Mouse (Mus musculus) olfactory bulb, adult 2 months (tissue): ENCODE measurements around the gene Slpi.

ENCODE experiments used
- CTCF ChIP-seq: fragments of 200-500 bp; IDR thresholded peaks from 2 replicates; pipeline ENCODE4 v1.5.1; 2012; ENCODE audit warnings: low read depth, mild to moderate bottlenecking, low read length, moderate library complexity; ENCODE audit not compliant: insufficient read depth
- POLR2A ChIP-seq: fragments of 200-500 bp; IDR thresholded peaks from 2 replicates; pipeline ENCODE4 v1.6.1; 2012; ENCODE audit warnings: mild to moderate bottlenecking, low read depth, low read length, moderate library complexity; ENCODE audit not compliant: insufficient read depth

DNA sequence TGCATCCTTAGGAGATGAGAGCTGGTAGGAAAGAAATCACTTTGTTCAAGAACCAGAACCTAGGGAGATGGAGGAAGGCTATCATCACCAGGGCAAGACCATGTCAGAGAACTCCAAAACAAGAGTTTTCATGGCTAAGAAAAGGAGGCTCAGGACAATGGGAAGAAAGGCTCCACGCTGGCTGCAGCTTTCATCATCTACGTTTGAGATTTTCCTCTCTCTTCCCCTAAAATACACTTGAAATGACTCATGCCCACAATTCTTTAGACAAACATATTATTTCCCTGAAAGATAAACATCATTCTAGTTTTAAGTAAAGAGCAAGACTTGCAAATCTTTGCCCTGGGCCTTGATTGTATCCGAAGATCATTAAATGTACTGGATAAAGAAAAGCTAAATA, 17.5 kb downstream of the Slpi start:
- no peak for TF ChIP-seq CTCF
- TF ChIP-seq POLR2A: no peak
